Mouse (Mus musculus) heart, adult 2 months (tissue): ENCODE data around the gene Galnt6. TPM values are rescaled to one million over a fixed set of nuclear protein-coding genes. Genes with fewer than 3 reads are reported as not detected.
A peak's percentile ranks its signal among the peaks of the same experiment; 100 is the strongest.

Source experiments
- DNase-seq, 2 experiments: peaks; one replicate each; pipeline ENCODE4 v3.0.0; 2021
- H3K27ac ChIP-seq: fragments of 200-600 bp; 2 replicates; pipeline ENCODE4 v1.8.1; 2022
- H3K27me3 ChIP-seq: fragments of 200-500 bp; 2 replicates; pipeline ENCODE4 v1.6.1; 2012; ENCODE audit warnings: mild to moderate bottlenecking, low read length, inconsistent platforms, mixed read lengths; ENCODE audit not compliant: control insufficient read depth, insufficient read depth
- H3K36me3 ChIP-seq: fragments of 200-500 bp; 2 replicates; pipeline ENCODE4 v1.6.1; 2012; ENCODE audit warnings: low read length, inconsistent platforms; ENCODE audit not compliant: control insufficient read depth, insufficient read depth
- H3K4me1 ChIP-seq: fragments of 200-500 bp; 2 replicates; pipeline ENCODE4 v1.6.1; 2011; ENCODE audit warnings: low read length; ENCODE audit not compliant: control insufficient read depth, insufficient read depth
- H3K4me3 ChIP-seq: fragments of 200-600 bp; 2 replicates; pipeline ENCODE4 v1.8.1; 2022
- H3K79me2 ChIP-seq: fragments of 200-500 bp; replicated peaks from 2 replicates; pipeline ENCODE4 v1.6.1; 2012; ENCODE audit warnings: mild to moderate bottlenecking, inconsistent platforms, low read length, moderate library complexity, mixed read lengths; ENCODE audit not compliant: control insufficient read depth, insufficient read depth
- H3K9ac ChIP-seq: fragments of 200-500 bp; 2 replicates; pipeline ENCODE4 v1.6.1; 2012; ENCODE audit warnings: low read depth, mild to moderate bottlenecking, control low read depth, inconsistent platforms, low read length, mixed read lengths
- CTCF ChIP-seq: fragments of 200-600 bp; IDR thresholded peaks from 2 replicates; pipeline ENCODE4 v1.8.1; 2022; ENCODE audit warnings: antibody characterized with exemption, mild to moderate bottlenecking, moderate library complexity
- EP300 ChIP-seq: fragments of 200-500 bp; IDR thresholded peaks from 2 replicates; pipeline ENCODE4 v1.6.1; 2011; ENCODE audit warnings: low read depth, low read length, control low read depth; ENCODE audit not compliant: insufficient read depth
- POLR2A ChIP-seq: fragments of 200-500 bp; IDR thresholded peaks from 2 replicates; pipeline ENCODE4 v1.6.1; 2011; ENCODE audit warnings: mild to moderate bottlenecking, low read depth, low read length, control low read depth; ENCODE audit not compliant: insufficient read depth
- WGBS: fragments of 180-500 bp; shearing (Covaris S2); methylation state at CpG from one replicate; pipeline ENCODE4 v1.1.7; 2018; 5-methylcytosine and 5-hydroxymethylcytosine counted together
- intact Hi-C: fragments of 180-260 bp; cut with DNase I; formaldehyde crosslinking; loops from one replicate; pipeline ENCODE4 v1.15.1; 2025
- polyA plus RNA-seq: library from polyadenylated mRNA; depleted of rRNA; stranded (reverse); fragments of >200 nt; gene quantifications from 2 replicates; pipeline ENCODE4 v1.2.3, GENCODE M21; 2012
- total RNA-seq, 2 experiments: library from RNA; stranded (reverse); gene quantifications; 2 replicates each; pipeline ENCODE4 v1.2.3; 2021

Galnt6 gene
- total and polyA plus RNA-seq, 3 experiments = 0.65 to 0.89 (median 0.78) TPM

- H3K79me2 ChIP-seq = no peaks in the 10 kb centered on the region
- no peak for DNase-seq
- no peaks in the 10 kb centered on the region for H3K36me3 ChIP-seq
- no peaks in the 10 kb centered on the region; the same call in 1 of the 2 replicates for H3K27me3 ChIP-seq
- no peaks in the 10 kb centered on the region for H3K4me1 ChIP-seq
- H3K9ac ChIP-seq = no peak overlapping the region
- intact Hi-C loops = no loop called here
- H3K4me3 ChIP-seq = no peak overlapping the region
- WGBS = 82% methylated on average over 10 of the region's 10 CpGs
- no peak overlapping the region for H3K27ac ChIP-seq
- TF ChIP-seq EP300 (no peak), CTCF (no peak), POLR2A (no peak)
These were observed 9.1 kb downstream of the Galnt6 start for GRCm38 (mm10) chr15:100720066-100720465.

DNA sequence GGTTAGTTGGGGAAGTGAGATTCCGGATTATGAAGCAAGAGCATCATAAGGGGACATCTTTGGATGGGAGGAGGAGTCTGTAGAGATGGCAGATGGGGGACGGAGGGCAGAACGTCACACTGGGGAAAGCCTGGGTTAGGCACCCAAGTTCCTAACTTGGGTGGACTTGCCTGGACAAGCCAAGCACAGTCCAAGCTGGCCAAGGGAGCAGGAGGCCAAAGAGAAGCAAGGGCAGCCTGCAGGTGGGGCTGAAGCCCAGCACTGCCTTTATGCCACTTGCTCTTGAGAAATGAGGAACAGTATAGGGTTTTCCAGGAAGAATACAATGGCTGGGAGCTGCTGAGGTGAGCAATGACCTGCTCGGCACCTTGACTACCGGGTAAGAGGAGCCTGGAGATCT is 10.0 kb downstream of the Galnt6 start:
- H3K9ac ChIP-seq = no peak overlapping the region
- no peaks in the 10 kb centered on the region for H3K4me1 ChIP-seq
- TF ChIP-seq POLR2A (no peak), CTCF (no peak), EP300 (no peak)
- H3K27me3 ChIP-seq = no peaks in the 10 kb centered on the region; the same call in 1 of the 2 replicates
- no peaks in the 10 kb centered on the region for H3K79me2 ChIP-seq
- intact Hi-C loops = no loop called here
- H3K4me3 ChIP-seq = no peak overlapping the region
- H3K36me3 ChIP-seq = no peaks in the 10 kb centered on the region
- no peak overlapping the region for H3K27ac ChIP-seq
- 97% methylated on average over 5 of the region's 5 CpGs for WGBS
- no peak for DNase-seq

- no peaks in the 10 kb centered on the region for H3K36me3 ChIP-seq
- no peak overlapping the region for H3K4me3 ChIP-seq
- no peaks in the 10 kb centered on the region for H3K79me2 ChIP-seq
- TF ChIP-seq CTCF = peak; percentile 47
- TF ChIP-seq POLR2A = no peak
- TF ChIP-seq EP300 = no peak
- no peaks in the 10 kb centered on the region; the same call in 1 of the 2 replicates for H3K27me3 ChIP-seq
- 78% methylated on average over 11 of the region's 11 CpGs for WGBS
- H3K4me1 ChIP-seq = no peaks in the 10 kb centered on the region
- H3K9ac ChIP-seq = no peak overlapping the region
- intact Hi-C loops = no loop called here
- DNase-seq = no peak
- H3K27ac ChIP-seq = no peak overlapping the region
These were observed 10.6 kb downstream of the Galnt6 start for GRCm38 (mm10) chr15:100718572-100718971.

DNA sequence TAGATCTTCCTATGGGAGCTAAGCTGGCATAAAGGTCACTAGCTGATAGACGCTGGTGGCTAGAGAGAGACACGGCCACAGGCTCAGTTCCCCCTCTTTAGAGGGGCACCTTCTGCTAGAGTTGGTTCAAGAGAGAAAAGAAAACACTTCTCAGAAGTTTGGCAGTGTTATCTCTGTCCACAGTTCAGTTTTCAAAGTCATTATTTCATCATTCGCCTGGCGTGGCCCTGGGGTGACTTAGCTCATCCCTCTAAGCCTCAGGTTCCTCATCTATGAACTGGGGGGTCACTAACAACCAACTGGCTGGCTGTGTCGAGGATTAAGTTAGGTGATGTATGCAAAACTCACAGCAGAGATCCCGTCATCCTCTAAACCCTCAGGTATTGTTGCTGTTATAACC is 11.2 kb downstream of the Galnt6 start:
- 73% methylated on average over 6 of the region's 6 CpGs for WGBS
- no peak overlapping the region for H3K4me3 ChIP-seq
- TF ChIP-seq POLR2A = no peak
- TF ChIP-seq EP300 = no peak
- no peak for TF ChIP-seq CTCF
- no peaks in the 10 kb centered on the region for H3K4me1 ChIP-seq
- no peak overlapping the region for H3K27ac ChIP-seq
- H3K9ac ChIP-seq = no peak overlapping the region
- H3K79me2 ChIP-seq = no peaks in the 10 kb centered on the region
- H3K27me3 ChIP-seq = no peaks in the 10 kb centered on the region; the same call in 1 of the 2 replicates
- DNase-seq = no peak
- no peaks in the 10 kb centered on the region for H3K36me3 ChIP-seq
- intact Hi-C loops = no loop called here

DNA sequence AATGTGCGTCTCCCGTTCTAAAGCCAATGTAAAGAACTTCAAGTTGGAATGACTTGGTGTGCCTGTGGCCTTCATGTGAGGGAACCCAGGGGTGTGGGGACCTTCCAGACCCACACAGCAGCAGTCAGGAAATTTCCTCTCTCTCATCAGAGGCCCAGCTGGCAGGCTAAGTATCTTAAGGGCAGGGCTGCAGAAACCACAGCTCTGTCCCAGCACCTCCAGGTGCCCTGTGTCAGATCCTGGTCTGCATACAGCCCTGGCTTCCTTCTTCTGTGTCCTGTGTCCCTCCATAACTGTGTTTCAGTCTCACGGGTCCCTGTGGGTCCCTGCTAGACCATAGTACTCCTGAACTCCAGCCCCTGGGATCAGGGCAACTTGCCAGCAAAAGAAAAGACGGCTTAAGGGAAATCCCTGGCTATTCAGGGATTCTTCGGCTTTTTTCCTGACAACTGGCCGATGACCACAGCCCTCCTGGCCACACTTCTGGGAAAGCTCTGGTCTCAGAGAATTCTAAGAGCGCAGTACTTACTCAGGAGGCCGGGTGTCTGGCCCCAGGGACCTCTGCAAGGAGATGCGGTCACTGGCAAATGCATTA is 13.7 kb downstream of the Galnt6 start:
- no peak overlapping the region for H3K4me3 ChIP-seq
- DNase-seq = no peak
- H3K36me3 ChIP-seq = no peaks in the 10 kb centered on the region
- 52% methylated on average over 9 of the region's 9 CpGs for WGBS
- no peaks in the 10 kb centered on the region for H3K27me3 ChIP-seq
- TF ChIP-seq EP300 (no peak), POLR2A (no peak), CTCF (no peak)
- no peak overlapping the region for H3K27ac ChIP-seq
- no peak overlapping the region for H3K9ac ChIP-seq
- H3K4me1 ChIP-seq = no peaks in the 10 kb centered on the region
- intact Hi-C loops = no loop called here
- no peaks in the 10 kb centered on the region for H3K79me2 ChIP-seq

- H3K4me1 ChIP-seq = no peaks in the 10 kb centered on the region
- TF ChIP-seq POLR2A (no peak), EP300 (no peak), CTCF (no peak)
- H3K36me3 ChIP-seq = no peaks in the 10 kb centered on the region
- no peaks in the 10 kb centered on the region for H3K79me2 ChIP-seq
- WGBS = 75% methylated on average over 8 of the region's 8 CpGs
- H3K4me3 ChIP-seq = no peak overlapping the region
- no peak overlapping the region for H3K27ac ChIP-seq
- no peaks in the 10 kb centered on the region for H3K27me3 ChIP-seq
- no peak for DNase-seq
- no peak overlapping the region for H3K9ac ChIP-seq
- intact Hi-C loops = no loop called here
These were observed 14.7 kb downstream of the Galnt6 start for GRCm38 (mm10) chr15:100714470-100714869.
